In genomic region chr8:84722530-84722849, GRCm38 (mm10) we compare ENCODE assay signal across 7 mouse cellular contexts. TPM values are rescaled to one million over a fixed set of nuclear protein-coding genes. Genes with fewer than 3 reads are reported as not detected.
DNase-seq lines count a peak whose midpoint lies in the region; ATAC-seq and TF ChIP-seq lines count a peak whose summit lies in the region.

No protein-coding gene starts in this region.

- peak overlapping the region; percentile 30 for H3K4me2 ChIP-seq in forebrain, embryonic 13.5 days
- peak overlapping the region; percentile 75 for H3K4me2 ChIP-seq in liver, embryonic 11.5 days
- H3K4me2 ChIP-seq in stomach, postnatal 0 days (replicated peaks; ENCODE audit: low read depth): peak overlapping the region; percentile 36; the same call in 1 of the 2 replicates

- no peak for TF ChIP-seq POLR2A in spleen, adult 2 months (IDR thresholded peaks at IDR 0.05; ENCODE audit: low read depth, low read length)

- H3K36me3 ChIP-seq in spleen, adult 2 months (ENCODE audit: control insufficient read depth, insufficient read depth, low read length): no peaks in the 10 kb centered on the region
- H3K36me3 ChIP-seq in forebrain, embryonic 13.5 days (ENCODE audit: poor library complexity, severe bottlenecking): peaks cover 65% of the 10 kb centered on the region
- no peaks in the 10 kb centered on the region; the same call in 1 of the 2 replicates for H3K36me3 ChIP-seq in liver, embryonic 11.5 days (ENCODE audit: control insufficient read depth, insufficient read depth, low read length)
- peaks cover 26% of the 10 kb centered on the region; the same call in 1 of the 2 replicates for H3K36me3 ChIP-seq in stomach, postnatal 0 days (ENCODE audit: control insufficient read depth, insufficient read depth, low read length)

- intact Hi-C loops in left cerebral cortex, postnatal 25 days (cut with DNase I): no loop called here

- H3K9me3 ChIP-seq in forebrain, embryonic 13.5 days (replicated peaks): no peaks in the 10 kb centered on the region
- no peaks in the 10 kb centered on the region for H3K9me3 ChIP-seq in liver, embryonic 11.5 days (ENCODE audit: control insufficient read depth, low read length)
- no peaks in the 10 kb centered on the region for H3K9me3 ChIP-seq in stomach, postnatal 0 days (ENCODE audit: control insufficient read depth, low read length)

- WGBS in spleen, adult 2 months: 40% methylated on average over 6 of the region's 6 CpGs
- 63% methylated on average over 6 of the region's 6 CpGs for WGBS in forebrain, embryonic 13.5 days
- WGBS in liver, embryonic 11.5 days: 54% methylated on average over 6 of the region's 6 CpGs
- 35% methylated on average over 6 of the region's 6 CpGs for WGBS in stomach, postnatal 0 days

- TF ChIP-seq CTCF in spleen, adult 2 months (IDR thresholded peaks at IDR 0.05; ENCODE audit: extremely low read depth, insufficient read depth, insufficient read length, insufficient replicate concordance): no peak
- no peak for TF ChIP-seq CTCF in stomach, postnatal 0 days (IDR thresholded peaks at IDR 0.05; ENCODE audit: low read depth)

- H3K27ac ChIP-seq in spleen, adult 2 months (ENCODE audit: insufficient read depth, low read length): peak overlapping the region; percentile 53
- peak overlapping the region; percentile 97 for H3K27ac ChIP-seq in forebrain, embryonic 13.5 days
- peak overlapping the region; percentile 91 for H3K27ac ChIP-seq in liver, embryonic 11.5 days (ENCODE audit: low read depth, low read length)
- H3K27ac ChIP-seq in stomach, postnatal 0 days (replicated peaks): peak overlapping the region; percentile 95

- peaks cover 7% of the 10 kb centered on the region; the same call in 1 of the 2 replicates for H3K4me1 ChIP-seq in spleen, adult 2 months (ENCODE audit: control insufficient read depth, insufficient read depth, insufficient read length)
- H3K4me1 ChIP-seq in forebrain, embryonic 13.5 days: peaks cover 67% of the 10 kb centered on the region
- peaks cover 59% of the 10 kb centered on the region for H3K4me1 ChIP-seq in liver, embryonic 11.5 days (replicated peaks; ENCODE audit: control insufficient read depth, insufficient read depth, low read length)
- H3K4me1 ChIP-seq in stomach, postnatal 0 days (replicated peaks; ENCODE audit: control insufficient read depth, insufficient read depth): peaks cover 28% of the 10 kb centered on the region

- peak overlapping the region; percentile 49 for H3K9ac ChIP-seq in forebrain, embryonic 13.5 days
- peak overlapping the region; percentile 73 for H3K9ac ChIP-seq in liver, embryonic 11.5 days (ENCODE audit: low read depth, low read length)
- peak overlapping the region; percentile 38; the same call in 1 of the 2 replicates for H3K9ac ChIP-seq in stomach, postnatal 0 days (ENCODE audit: low read length)

- no peak for DNase-seq in spleen, adult 2 months (ENCODE audit: low read depth in 1 of 2, low spot score in 2 of 2)
- no peak for DNase-seq in spleen, adult 18-20 months
- no peak for DNase-seq in liver, embryonic 11.5 days (ENCODE audit: low spot score)
- DNase-seq in stomach, postnatal 0 days (ENCODE audit: low spot score): no peak
- DNase-seq in cerebellum, postnatal 4 days (ENCODE audit: low spot score in 2 of 2): no peak
- no peak for DNase-seq in left cerebral cortex, postnatal 25 days (ENCODE audit: low spot score in 2 of 2)

- H3K27me3 ChIP-seq in spleen, adult 2 months (ENCODE audit: control insufficient read depth, insufficient read depth, low read length): no peaks in the 10 kb centered on the region
- no peaks in the 10 kb centered on the region for H3K27me3 ChIP-seq in forebrain, embryonic 13.5 days
- H3K27me3 ChIP-seq in liver, embryonic 11.5 days (replicated peaks; ENCODE audit: control insufficient read depth, insufficient read depth, low read length): peaks cover 18% of the 10 kb centered on the region
- H3K27me3 ChIP-seq in stomach, postnatal 0 days (ENCODE audit: control insufficient read depth, insufficient read depth, low read length): no peaks in the 10 kb centered on the region

- no peak overlapping the region for H3K4me3 ChIP-seq in spleen, adult 2 months (ENCODE audit: extremely low read depth, insufficient read depth, insufficient read length)
- H3K4me3 ChIP-seq in forebrain, embryonic 13.5 days: no peak overlapping the region
- H3K4me3 ChIP-seq in liver, embryonic 11.5 days (ENCODE audit: low read depth, low read length): peak overlapping the region; percentile 48
- H3K4me3 ChIP-seq in stomach, postnatal 0 days (ENCODE audit: low read depth, low read length): no peak overlapping the region

- peak; percentile 9 for ATAC-seq in forebrain, embryonic 13.5 days
- 0 out of 2 replicates have a peak, but pooled peaks have one; percentile 4 for ATAC-seq in liver, embryonic 11.5 days (replicated peaks; ENCODE audit: low FRiP score)
- ATAC-seq in stomach, postnatal 0 days (ENCODE audit: low FRiP score, low TSS enrichment): no peak

- no peak for TF ChIP-seq EP300 in stomach, postnatal 0 days (optimal IDR thresholded peaks at IDR 0.05)

RNA-seq across cellular contexts. Expression of gene G430095P16Rik, which starts 0.3 kb away (rescaled TPM):
- 4.5 TPM in 2 replicates for polyA plus RNA-seq in spleen, adult 2 months (2012; rRNA removed)
- polyA plus RNA-seq in forebrain, embryonic 13.5 days (2015; fragmentation: Nextera tagmentation; extraction: Ambion mirVana): 3.7 and 3.8 TPM in 2 replicates
- 11.8 and 12.3 TPM in 2 replicates for polyA plus RNA-seq in liver, embryonic 11.5 days (2014; fragmentation: Nextera tagmentation; extraction: Ambion mirVana)
- polyA plus RNA-seq in stomach, postnatal 0 days (2015; fragmentation: Nextera tagmentation; extraction: Ambion mirVana): 1.7 and 2.0 TPM in 2 replicates
- total RNA-seq in left cerebral cortex, postnatal 25 days (2021): under 1 TPM in 1 of 2 experiments, not detected in 1; 0.71 TPM

RNA-seq across cellular contexts. Expression of gene Lyl1, which starts 21.2 kb away (rescaled TPM):
- 90.0 and 115 TPM in 2 replicates for polyA plus RNA-seq in spleen, adult 2 months (2012; rRNA removed)
- 1.9 and 2.1 TPM in 2 replicates for polyA plus RNA-seq in forebrain, embryonic 13.5 days (2015; fragmentation: Nextera tagmentation; extraction: Ambion mirVana)
- polyA plus RNA-seq in liver, embryonic 11.5 days (2014; fragmentation: Nextera tagmentation; extraction: Ambion mirVana): 67.9 and 68.6 TPM in 2 replicates
- 4.0 and 4.3 TPM in 2 replicates for polyA plus RNA-seq in stomach, postnatal 0 days (2015; fragmentation: Nextera tagmentation; extraction: Ambion mirVana)
- 1 to 10 TPM; 2.8 to 3.5 TPM for total RNA-seq in left cerebral cortex, postnatal 25 days (2021)

RNA-seq across cellular contexts. Expression of gene Nacc1, which starts 34.8 kb away (rescaled TPM):
- 66.0 and 78.5 TPM in 2 replicates for polyA plus RNA-seq in spleen, adult 2 months (2012; rRNA removed)
- polyA plus RNA-seq in forebrain, embryonic 13.5 days (2015; fragmentation: Nextera tagmentation; extraction: Ambion mirVana): 16.1 and 18.6 TPM in 2 replicates
- 23.0 and 25.2 TPM in 2 replicates for polyA plus RNA-seq in liver, embryonic 11.5 days (2014; fragmentation: Nextera tagmentation; extraction: Ambion mirVana)
- 6.8 and 8.3 TPM in 2 replicates for polyA plus RNA-seq in stomach, postnatal 0 days (2015; fragmentation: Nextera tagmentation; extraction: Ambion mirVana)
- total RNA-seq in left cerebral cortex, postnatal 25 days (2021): 10 to 100 TPM; 97.8 to 97.9 TPM

RNA-seq across cellular contexts. Expression of gene Trmt1, which starts 36.4 kb away (rescaled TPM):
- polyA plus RNA-seq in spleen, adult 2 months (2012; rRNA removed): 98.1 and 155 TPM in 2 replicates
- polyA plus RNA-seq in forebrain, embryonic 13.5 days (2015; fragmentation: Nextera tagmentation; extraction: Ambion mirVana): 53.5 and 59.1 TPM in 2 replicates
- polyA plus RNA-seq in liver, embryonic 11.5 days (2014; fragmentation: Nextera tagmentation; extraction: Ambion mirVana): 94.1 and 95.6 TPM in 2 replicates
- 45.1 and 49.9 TPM in 2 replicates for polyA plus RNA-seq in stomach, postnatal 0 days (2015; fragmentation: Nextera tagmentation; extraction: Ambion mirVana)
- 10 to 100 TPM; 85.2 to 90.1 TPM for total RNA-seq in left cerebral cortex, postnatal 25 days (2021)

RNA-seq across cellular contexts. Expression of gene Ier2, which starts 59.8 kb away (rescaled TPM):
- 23.0 and 27.4 TPM in 2 replicates for polyA plus RNA-seq in spleen, adult 2 months (2012; rRNA removed)
- polyA plus RNA-seq in forebrain, embryonic 13.5 days (2015; fragmentation: Nextera tagmentation; extraction: Ambion mirVana): 35.2 and 35.4 TPM in 2 replicates
- 46.5 and 50.1 TPM in 2 replicates for polyA plus RNA-seq in liver, embryonic 11.5 days (2014; fragmentation: Nextera tagmentation; extraction: Ambion mirVana)
- 82.8 and 86.6 TPM in 2 replicates for polyA plus RNA-seq in stomach, postnatal 0 days (2015; fragmentation: Nextera tagmentation; extraction: Ambion mirVana)
- 10 to 100 TPM; 10.5 to 18.3 TPM for total RNA-seq in left cerebral cortex, postnatal 25 days (2021)

Comparison
In these comparisons a context has a peak if more than half of its experiments do, and no peak if none do; other contexts are left out.
1. RNA of gene Lyl1, which starts 21.2 kb away (polyA plus RNA-seq): 90.0 to 115 TPM in spleen, adult 2 months and 67.9 to 68.6 TPM in liver, embryonic 11.5 days; 4.0 to 4.3 TPM in stomach, postnatal 0 days and 1.9 to 2.1 TPM in forebrain, embryonic 13.5 days; every median in the first group is over 10 times any median in the second.
2. Peak in every context shown above with its lines, with median percentiles within 50 percentile points of each other: H3K27ac ChIP-seq, H3K4me2 ChIP-seq and H3K9ac ChIP-seq.